Mouse (Mus musculus) cerebellum, adult 8-10 months (tissue): ENCODE results near the gene Ugt1a9.
"Not testable (repeated sequence)": the region's sequence is repeated elsewhere in the genome, so short reads cannot be mapped to it uniquely, and the experiment has no call there.

Experiments used
- DNase-seq: peaks from one replicate; pipeline ENCODE4 v3.0.0; 2022

Ugt1a9 gene

GRCm38 (mm10) chr1:88109027-88109557 is 38.5 kb downstream of the Ugt1a9 start:
- DNase-seq = not testable (repeated sequence)

DNA sequence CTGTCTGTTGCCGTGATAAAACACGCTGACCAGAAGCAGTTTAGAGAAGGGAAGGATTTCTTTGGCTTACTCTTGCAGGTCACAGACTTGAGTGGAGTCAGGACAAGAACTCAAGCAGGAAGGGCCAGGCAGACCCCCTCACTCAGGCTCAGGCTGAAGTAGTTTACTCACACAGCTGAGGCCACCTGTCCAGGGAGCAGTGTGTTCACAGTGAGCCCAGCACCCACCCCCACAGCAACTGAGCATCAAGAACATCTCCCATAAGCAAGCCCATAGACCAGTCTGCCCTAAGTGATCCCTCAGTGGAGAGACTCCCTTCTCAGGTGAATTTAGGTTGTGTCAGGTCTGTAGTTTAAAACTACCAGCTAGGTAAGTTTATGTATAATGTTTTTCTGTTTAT is 39.0 kb downstream of the Ugt1a9 start:
- DNase-seq = not testable (repeated sequence)

DNA sequence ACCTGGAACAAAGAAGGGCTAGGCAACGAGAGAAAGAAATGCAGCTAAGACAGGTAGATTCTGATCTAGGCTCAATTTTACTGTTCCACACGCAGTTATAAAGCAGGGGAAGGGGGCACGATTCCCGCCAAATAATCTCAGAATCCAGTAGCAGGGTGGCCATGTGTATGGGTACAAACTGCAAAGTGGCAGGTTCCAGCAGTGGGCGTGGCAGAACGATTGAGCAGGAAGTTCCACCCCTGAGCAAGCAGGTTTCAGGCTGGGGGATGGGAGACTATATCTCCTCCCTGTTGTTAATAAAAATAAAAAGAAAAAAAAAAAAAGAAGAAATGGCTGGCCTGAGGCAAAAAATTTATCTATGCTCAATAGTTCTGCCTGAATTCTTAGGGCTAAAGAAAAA is 42.2 kb downstream of the Ugt1a9 start:
- not testable (repeated sequence) for DNase-seq

DNA sequence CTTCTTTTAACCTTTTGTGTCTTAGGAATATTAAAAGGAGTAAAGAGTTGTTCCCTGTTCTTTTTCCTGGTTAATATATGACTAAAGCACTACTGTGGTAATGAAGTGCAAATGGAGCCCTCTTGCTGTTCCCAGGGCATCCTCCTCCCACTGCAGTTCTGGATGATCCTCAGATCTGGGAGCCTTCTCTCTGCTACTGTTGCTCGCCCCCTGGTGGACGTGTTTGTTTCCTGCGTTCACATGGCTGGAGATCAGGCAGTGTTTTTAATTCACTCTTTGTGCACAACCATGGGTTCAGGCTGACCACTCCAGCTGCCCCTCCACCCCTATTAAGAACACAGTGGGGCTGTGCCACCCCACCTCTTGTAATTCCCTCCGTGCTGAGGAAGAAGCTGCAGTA is 50.0 kb downstream of the Ugt1a9 start:
- DNase-seq = not testable (repeated sequence)

- DNase-seq = not testable (repeated sequence)
These were observed 50.9 kb downstream of the Ugt1a9 start for GRCm38 (mm10) chr1:88121521-88121920.

DNA sequence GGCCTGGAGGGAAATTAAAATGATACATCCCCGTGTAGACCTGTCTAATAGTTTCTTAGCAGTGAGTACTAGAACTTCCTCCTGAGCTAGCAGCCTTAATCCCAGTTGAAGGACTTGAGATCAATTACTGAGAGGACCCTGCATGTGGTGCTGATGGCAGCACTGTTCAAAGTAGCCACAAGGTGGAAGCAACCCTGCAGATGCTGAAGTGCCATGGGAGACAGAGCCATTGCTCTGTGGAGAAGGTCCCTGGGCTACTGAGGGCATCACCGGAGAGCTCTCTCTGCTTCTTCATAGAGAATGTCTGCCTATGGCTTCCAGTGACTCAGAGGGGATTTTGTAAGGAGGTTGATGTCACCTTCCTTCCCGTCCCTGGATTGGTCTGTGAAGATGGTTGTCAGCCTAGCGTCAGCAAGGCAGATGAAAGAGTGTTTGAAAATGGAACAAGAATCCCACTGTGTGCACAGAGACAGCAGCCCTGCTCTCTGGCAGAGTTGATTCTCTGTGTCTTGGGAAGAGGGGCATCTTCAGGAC is 55.3 kb downstream of the Ugt1a9 start:
- DNase-seq = not testable (repeated sequence)

DNA sequence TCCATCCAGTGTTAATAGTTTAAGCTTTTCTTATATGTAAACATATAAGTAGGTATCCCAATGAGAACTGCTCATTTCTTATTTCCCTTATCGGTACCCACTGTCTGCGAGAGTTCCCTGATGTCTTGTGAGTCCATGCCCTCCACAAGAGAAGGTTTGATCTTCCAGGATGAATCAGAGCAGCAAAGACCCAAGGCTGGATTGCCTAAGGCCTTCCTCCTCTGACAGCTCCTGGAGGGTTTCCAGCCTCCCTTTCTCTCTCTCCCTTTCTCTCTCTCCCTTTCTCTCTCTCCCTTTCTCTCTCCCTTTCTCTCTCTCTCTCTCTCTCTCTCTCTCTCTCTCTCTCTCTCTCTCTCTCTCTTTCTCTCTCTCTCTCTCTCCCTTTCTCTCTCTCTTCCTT is 58.5 kb downstream of the Ugt1a9 start:
- not testable (repeated sequence) for DNase-seq

DNA sequence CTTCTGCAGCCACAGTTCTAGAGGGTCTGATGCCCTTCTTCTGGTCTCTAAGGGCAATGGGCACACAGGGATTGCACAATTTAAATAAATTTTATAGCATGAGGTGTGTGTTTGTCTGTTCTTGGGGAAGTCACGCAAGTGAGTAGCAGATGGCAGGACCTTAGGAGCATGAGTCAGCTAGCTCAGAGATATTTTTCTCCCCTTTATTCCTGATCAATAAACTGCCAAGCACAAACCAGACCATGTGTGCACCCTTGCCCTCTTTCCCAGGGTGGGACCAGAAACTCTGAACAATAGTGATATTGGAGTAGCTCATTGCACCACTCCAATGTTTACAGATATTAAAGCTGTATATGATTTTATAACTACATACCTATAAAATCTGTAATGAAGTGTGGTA is 59.6 kb downstream of the Ugt1a9 start:
- not testable (repeated sequence) for DNase-seq

- no peak for DNase-seq
These were observed 63.4 kb downstream of the Ugt1a9 start for GRCm38 (mm10) chr1:88133908-88134456.

DNA sequence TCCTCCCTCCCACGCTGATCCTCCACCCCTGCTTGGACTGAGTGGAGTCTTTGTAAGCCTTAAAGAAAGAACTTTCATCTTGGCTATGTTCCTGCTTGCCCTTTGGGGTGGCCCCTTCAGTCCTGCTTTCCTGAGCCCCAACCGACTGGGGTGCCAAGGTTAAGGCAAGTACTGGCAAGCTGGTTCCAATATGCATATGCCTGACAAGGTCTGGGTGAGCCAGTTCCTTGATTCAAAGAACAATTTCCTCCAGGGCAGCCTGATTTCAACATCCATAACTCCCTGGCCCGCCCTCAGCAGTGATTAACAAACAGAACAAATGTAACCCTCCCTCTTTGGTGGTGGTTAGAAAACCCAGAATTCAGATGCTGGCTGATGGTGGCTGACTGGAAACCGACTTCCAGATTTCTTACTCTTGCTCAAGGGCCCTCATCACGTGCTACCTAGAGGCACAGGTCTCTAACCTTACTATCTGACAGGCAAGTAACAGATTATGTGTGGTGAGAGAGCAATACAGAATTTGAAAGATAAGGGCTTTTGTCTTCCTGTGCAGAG is 63.9 kb downstream of the Ugt1a9 start, which contains the start of gene Ugt1a6a:
Ugt1a6a (plus strand) TSS at position 353 of the 555 bp plus-strand sequence.
- not testable (repeated sequence) for DNase-seq

- DNase-seq = not testable (repeated sequence)
These were observed 64.8 kb downstream of the Ugt1a9 start for GRCm38 (mm10) chr1:88135229-88135904.

- no peak for DNase-seq
These were observed 66.0 kb downstream of the Ugt1a9 start for GRCm38 (mm10) chr1:88136646-88137045.

GRCm38 (mm10) chr1:88137264-88137663 is 66.7 kb downstream of the Ugt1a9 start:
- no peak for DNase-seq

DNA sequence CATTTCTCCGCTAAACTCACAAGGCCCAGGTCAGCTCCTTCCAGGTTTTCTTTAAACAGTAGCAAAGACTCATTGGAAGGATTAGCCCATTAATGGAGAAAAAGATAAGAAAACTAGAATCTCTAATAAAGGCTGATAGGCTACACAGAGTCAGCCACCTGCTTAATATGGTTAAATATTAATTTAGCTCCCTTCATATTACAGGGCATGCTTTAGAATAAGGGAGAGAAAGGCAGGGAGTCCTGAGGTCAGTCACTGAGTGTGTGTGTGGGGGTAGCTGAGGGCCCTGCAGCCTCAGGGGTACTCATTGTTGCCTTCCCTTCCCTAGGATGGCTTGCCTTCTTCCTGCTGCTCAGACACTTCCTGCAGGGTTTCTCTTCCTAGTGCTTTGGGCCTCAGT is 67.5 kb downstream of the Ugt1a9 start:
- DNase-seq = no peak

DNA sequence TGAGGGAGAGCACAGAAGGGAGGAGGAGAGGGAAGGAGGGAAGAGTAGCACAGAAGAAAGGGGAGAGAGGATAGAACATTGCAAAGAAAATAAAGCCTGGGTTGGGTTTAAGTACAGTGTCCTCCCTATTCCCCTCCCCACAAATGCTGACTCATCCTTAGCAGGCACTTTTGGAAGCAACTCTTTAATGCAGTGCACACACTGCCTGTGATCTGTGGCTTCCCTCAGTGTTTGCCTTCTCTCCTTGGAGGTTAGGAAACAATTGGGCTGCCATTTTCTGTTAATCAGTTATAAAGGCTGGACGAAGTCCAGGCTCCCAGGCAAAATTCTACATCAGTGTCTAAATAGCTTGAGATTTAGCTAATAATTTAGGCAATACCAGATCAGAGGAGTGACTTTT is 69.9 kb downstream of the Ugt1a9 start:
- DNase-seq = not testable (repeated sequence)

DNA sequence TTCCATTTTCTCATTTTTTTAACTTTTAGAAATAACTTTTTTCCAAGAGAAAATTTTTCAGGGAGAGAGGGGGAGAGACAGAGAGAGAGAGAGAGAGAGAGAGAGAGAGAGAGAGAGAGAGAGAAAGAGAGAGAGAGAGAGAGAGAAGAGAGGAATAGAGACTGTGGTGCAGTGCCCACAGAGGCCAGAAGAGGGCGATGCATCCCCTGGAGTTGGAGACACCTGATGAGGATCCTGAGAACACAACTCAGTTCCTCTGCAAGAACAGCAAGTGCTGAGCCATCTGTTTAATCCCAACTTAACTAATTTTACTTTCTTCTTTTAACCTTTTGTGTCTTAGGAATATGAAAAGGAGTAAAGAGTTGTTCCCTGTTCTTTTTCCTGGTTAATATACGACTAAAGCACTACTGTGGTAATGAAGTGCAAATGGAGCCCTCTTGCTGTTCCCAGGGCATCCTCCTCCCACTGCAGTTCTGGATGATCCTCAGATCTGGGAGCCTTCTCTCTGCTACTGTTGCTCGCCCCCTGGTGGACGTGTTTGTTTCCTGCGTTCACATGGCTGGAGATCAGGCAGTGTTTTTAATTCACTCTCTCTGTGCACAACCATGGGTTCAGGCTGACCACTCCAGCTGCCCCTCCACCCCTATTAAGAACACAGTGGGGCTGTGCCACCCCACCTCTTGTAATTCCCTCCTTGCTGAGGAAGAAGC is 73.5 kb downstream of the Ugt1a9 start:
- peak; percentile 41 for DNase-seq

DNA sequence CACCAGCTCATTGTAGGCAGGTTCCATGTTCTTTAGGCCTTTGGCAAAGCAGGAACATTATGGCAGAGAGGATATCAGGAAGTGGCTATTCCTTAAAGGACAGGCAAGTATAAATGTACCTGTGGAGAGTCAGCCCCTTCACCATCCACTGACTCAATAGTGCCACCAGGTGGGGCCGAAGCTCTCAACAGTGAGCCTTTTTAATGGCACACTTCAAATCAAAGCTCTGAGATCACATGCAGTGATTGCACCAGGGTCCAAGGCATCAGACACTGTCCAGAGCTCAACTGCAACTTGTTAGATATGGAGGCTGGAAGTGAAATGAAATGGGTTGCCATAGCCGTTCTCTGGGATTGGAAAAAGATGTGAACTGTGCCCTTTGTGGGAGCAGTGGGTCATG is 74.7 kb downstream of the Ugt1a9 start:
- not testable (repeated sequence) for DNase-seq

GRCm38 (mm10) chr1:88150133-88150532 is 79.5 kb downstream of the Ugt1a9 start:
- DNase-seq = not testable (repeated sequence)

DNA sequence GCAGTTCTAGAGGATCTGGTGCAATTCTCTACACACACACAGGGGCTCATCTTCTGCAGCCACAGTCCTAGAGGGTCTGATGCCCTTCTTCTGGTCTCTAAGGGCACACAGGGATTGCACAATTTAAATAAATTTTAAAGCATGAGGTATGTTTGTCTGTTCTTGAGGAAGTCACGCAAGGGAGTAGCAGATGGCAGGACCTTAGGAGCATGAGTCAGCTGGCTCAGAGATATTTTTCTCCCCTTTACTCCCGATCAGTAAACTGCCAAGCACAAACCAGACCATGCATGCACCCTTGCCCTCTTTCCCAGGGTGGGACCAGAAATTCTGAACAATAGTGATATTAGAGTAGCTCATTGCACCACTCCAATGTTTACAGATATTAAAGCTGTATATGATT is 87.8 kb downstream of the Ugt1a9 start:
- DNase-seq = no peak

DNA sequence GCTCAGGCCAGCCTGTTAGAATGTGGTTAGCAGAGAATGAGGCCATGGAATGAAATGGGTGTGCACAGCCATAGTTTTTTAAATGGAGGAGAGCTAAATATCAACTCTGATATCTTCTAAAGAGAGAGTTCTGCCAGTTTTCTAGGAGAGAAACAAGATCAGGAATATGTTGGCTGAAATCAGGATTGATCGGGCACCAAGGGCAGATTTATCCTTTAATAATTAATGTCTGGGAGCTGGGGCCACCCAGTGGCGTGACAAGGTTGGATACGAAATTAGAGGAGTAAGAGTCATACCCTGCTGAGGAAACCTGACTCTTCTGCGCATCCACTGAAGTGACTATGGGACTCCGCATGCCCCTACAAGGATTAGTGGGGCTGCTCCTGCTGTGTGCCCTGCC is 95.1 kb downstream of the Ugt1a9 start, which contains the start of gene Ugt1a5:
Ugt1a5 (plus strand) TSS at position 302 of the 400 bp plus-strand sequence.
- no peak for DNase-seq

DNA sequence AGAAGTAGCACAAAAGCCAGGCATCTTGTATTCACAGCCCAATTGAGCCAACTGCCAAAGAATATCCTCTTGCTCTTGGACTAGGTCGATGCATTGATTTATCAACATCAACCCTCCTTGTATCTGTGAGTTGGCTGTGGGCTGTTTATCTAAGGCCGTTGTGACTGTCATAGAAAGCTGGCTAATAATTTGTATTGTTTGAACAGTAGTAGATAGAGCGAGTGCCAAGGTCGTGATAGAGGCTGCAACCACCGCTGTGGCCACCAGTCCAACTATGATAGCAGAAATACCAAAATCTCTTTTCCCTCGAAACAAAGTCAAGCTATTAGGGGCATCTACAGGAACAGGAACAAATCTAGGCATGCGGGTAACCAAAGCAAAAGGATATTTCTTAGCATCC is 101.6 kb downstream of the Ugt1a9 start:
- not testable (repeated sequence) for DNase-seq

- DNase-seq = no peak
These were observed 109.1 kb downstream of the Ugt1a9 start for GRCm38 (mm10) chr1:88179657-88180056.

DNA sequence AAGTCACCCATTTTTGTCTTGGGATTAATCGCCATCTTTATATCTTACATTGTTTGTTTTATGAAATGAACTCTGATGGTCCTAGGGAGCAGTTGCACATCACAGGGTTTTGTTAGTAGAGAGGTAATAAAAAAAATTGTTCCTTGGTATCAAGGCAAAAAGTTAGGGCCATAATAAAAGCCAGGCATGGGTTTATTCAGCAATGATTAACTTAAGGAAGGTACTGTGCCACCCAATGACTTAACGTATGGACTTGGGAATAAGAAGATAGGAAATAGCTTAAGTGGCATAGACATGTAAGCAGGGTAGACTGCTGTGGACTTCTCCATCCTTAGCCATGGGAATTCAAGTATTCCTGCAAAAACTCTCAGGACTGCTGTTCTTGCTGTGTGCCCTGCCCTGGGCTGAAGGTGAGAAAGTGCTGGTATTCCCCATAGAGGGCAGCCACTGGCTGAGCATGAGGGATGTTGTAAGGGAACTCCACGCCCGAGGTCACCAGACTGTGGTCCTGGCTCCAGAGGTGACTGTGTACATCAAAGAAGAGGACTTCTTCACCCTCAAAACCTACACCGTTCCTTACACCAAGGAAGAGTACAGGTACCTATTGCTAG is 115.8 kb downstream of the Ugt1a9 start:
- DNase-seq = no peak
